Mouse (Mus musculus): ENCODE measurements at regions not wholly inside any gene's neighbourhood (a gene's known extent, or its start where the extent isn't known, plus 50 kb on each side); places are given as distances from the start of the nearest gene placed in this dataset.
A peak's percentile ranks its signal among the peaks of the same experiment; 100 is the strongest.

GRCm38 (mm10) chr13:110752746-110753145 is 357.9 kb downstream of the Plk2 start:
- H3K4me3 ChIP-seq (replicated peaks; ENCODE audit: low read length): no peak overlapping the region
- no peak for ATAC-seq (ENCODE audit: insufficient read depth, low FRiP score)
- WGBS: 81% methylated on average over 4 of the region's 4 CpGs
- H3K27ac ChIP-seq (ENCODE audit: low read length): no peak overlapping the region
- no peak overlapping the region for H3K9ac ChIP-seq (ENCODE audit: low read length)
- no peaks in the 10 kb centered on the region for H3K27me3 ChIP-seq (ENCODE audit: control insufficient read depth, insufficient read depth, low read length)
- H3K4me1 ChIP-seq (ENCODE audit: control insufficient read depth, insufficient read depth, low read length): no peaks in the 10 kb centered on the region
- no peaks in the 10 kb centered on the region for H3K36me3 ChIP-seq (ENCODE audit: control insufficient read depth, insufficient read depth, low read length)
- H3K4me2 ChIP-seq (ENCODE audit: low read depth, low read length): no peak overlapping the region
- no peaks in the 10 kb centered on the region for H3K9me3 ChIP-seq (replicated peaks; ENCODE audit: control insufficient read depth, low read length)

DNA sequence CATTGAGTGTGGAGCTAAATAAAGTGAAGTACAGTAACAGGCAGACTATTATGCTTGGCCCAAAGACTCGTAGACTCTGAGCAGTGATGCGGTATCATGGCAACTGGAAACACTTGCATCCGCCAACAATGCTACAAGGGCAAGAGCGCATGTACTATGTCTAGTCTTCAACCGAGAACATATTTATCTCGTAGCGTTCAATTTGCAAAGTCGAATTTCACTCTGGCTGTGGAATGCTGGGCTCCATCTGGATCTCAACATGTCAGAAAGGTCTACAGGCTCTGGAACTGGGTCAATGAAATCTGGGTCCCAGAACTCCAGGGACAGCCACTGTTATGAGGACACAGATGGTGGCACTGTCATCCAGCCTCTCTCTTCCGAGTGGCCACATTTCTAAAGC is 359.7 kb downstream of the Plk2 start:
- 84% methylated on average over 9 of the region's 9 CpGs for WGBS
- no peaks in the 10 kb centered on the region for H3K27me3 ChIP-seq (ENCODE audit: control insufficient read depth, insufficient read depth, low read length)
- H3K4me3 ChIP-seq (replicated peaks; ENCODE audit: low read length): no peak overlapping the region
- no peak for ATAC-seq (ENCODE audit: insufficient read depth, low FRiP score)
- no peaks in the 10 kb centered on the region for H3K36me3 ChIP-seq (ENCODE audit: control insufficient read depth, insufficient read depth, low read length)
- no peaks in the 10 kb centered on the region for H3K9me3 ChIP-seq (replicated peaks; ENCODE audit: control insufficient read depth, low read length)
- no peaks in the 10 kb centered on the region for H3K4me1 ChIP-seq (ENCODE audit: control insufficient read depth, insufficient read depth, low read length)
- no peak overlapping the region for H3K27ac ChIP-seq (ENCODE audit: low read length)
- no peak overlapping the region for H3K9ac ChIP-seq (ENCODE audit: low read length)
- H3K4me2 ChIP-seq (ENCODE audit: low read depth, low read length): no peak overlapping the region

GRCm38 (mm10) chr13:110756877-110757276 is 362.0 kb downstream of the Plk2 start:
- H3K4me2 ChIP-seq (ENCODE audit: low read depth, low read length): no peak overlapping the region
- no peak overlapping the region for H3K4me3 ChIP-seq (replicated peaks; ENCODE audit: low read length)
- no peak for ATAC-seq (ENCODE audit: insufficient read depth, low FRiP score)
- H3K9ac ChIP-seq (ENCODE audit: low read length): no peak overlapping the region
- no peaks in the 10 kb centered on the region for H3K9me3 ChIP-seq (replicated peaks; ENCODE audit: control insufficient read depth, low read length)
- no peak overlapping the region for H3K27ac ChIP-seq (ENCODE audit: low read length)
- H3K36me3 ChIP-seq (ENCODE audit: control insufficient read depth, insufficient read depth, low read length): no peaks in the 10 kb centered on the region
- H3K4me1 ChIP-seq (ENCODE audit: control insufficient read depth, insufficient read depth, low read length): no peaks in the 10 kb centered on the region
- WGBS: 55% methylated on average over 2 of the region's 2 CpGs
- no peaks in the 10 kb centered on the region for H3K27me3 ChIP-seq (ENCODE audit: control insufficient read depth, insufficient read depth, low read length)

DNA sequence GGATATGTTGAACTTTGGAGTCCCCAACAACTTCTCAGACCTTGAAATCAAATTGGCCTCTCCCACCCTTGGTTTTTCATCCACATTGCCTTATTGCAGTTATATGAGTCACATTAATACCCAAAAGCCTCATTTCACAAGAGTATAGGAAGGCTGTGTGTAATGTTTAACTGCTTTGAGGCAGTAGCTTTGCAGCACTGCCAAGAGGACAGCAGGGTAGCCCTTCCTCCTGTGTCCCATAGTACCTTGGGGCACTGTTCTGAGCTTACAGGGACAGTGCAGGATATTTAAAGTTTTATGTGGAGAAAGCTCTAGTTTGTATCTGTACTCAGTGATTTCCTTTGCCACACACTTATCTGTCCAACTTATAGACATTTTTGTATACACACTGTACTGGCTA is 374.4 kb downstream of the Plk2 start:
- ATAC-seq (ENCODE audit: insufficient read depth, low FRiP score): no peak
- Histone ChIP-seq H3K4me2 (ENCODE audit: low read depth, low read length) (no peak overlapping the region), H3K4me3 (replicated peaks; ENCODE audit: low read length) (no peak overlapping the region), H3K4me1 (ENCODE audit: control insufficient read depth, insufficient read depth, low read length) (no peaks in the 10 kb centered on the region), H3K27ac (ENCODE audit: low read length) (no peak overlapping the region), H3K27me3 (ENCODE audit: control insufficient read depth, insufficient read depth, low read length) (no peaks in the 10 kb centered on the region), H3K36me3 (ENCODE audit: control insufficient read depth, insufficient read depth, low read length) (no peaks in the 10 kb centered on the region), H3K9me3 (replicated peaks; ENCODE audit: control insufficient read depth, low read length) (no peaks in the 10 kb centered on the region), H3K9ac (ENCODE audit: low read length) (no peak overlapping the region)

- Histone ChIP-seq H3K9ac (ENCODE audit: low read length) (no peak overlapping the region), H3K4me2 (ENCODE audit: low read depth, low read length) (no peak overlapping the region), H3K36me3 (ENCODE audit: control insufficient read depth, insufficient read depth, low read length) (no peaks in the 10 kb centered on the region), H3K4me1 (ENCODE audit: control insufficient read depth, insufficient read depth, low read length) (no peaks in the 10 kb centered on the region), H3K4me3 (replicated peaks; ENCODE audit: low read length) (no peak overlapping the region), H3K9me3 (replicated peaks; ENCODE audit: control insufficient read depth, low read length) (no peaks in the 10 kb centered on the region), H3K27me3 (ENCODE audit: control insufficient read depth, insufficient read depth, low read length) (no peaks in the 10 kb centered on the region), H3K27ac (ENCODE audit: low read length) (no peak overlapping the region)
- ATAC-seq (ENCODE audit: insufficient read depth, low FRiP score): no peak
Observed at GRCm38 (mm10) chr13:110775251-110775650, 380.4 kb downstream of the Plk2 start.

DNA sequence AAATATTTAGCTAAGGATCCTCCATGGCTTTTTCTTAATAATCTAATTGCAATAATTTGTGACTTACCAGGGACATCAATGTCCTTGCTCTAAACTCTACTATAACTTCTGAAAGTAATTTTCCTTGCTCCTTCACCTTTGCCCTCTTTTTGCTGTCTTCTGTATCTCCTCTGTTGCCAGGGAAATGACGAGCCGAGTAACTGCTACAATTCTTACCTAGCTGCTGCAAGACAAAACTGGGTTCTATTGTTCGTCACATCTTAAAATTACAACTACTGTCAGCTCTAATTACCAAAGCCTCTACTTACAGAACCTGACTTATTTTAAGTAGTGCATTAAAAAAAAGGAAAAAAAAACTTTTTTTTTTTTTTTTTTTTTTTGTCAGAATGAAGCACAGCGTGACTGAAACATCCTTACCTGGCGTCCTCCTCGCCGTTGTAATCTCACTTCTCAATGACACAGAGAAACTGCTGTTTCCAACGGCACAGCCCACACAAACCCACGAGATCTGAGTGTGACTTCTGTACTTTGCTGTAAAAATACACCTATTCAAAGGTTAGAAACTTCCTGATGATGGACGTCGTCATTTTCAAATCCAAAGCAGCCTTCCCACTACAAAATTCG is 389.4 kb downstream of the Plk2 start:
- ATAC-seq (ENCODE audit: insufficient read depth, low FRiP score): no peak
- H3K4me3 ChIP-seq (replicated peaks; ENCODE audit: low read length): no peak overlapping the region
- H3K27ac ChIP-seq (ENCODE audit: low read length): no peak overlapping the region
- no peaks in the 10 kb centered on the region for H3K36me3 ChIP-seq (ENCODE audit: control insufficient read depth, insufficient read depth, low read length)
- no peak overlapping the region for H3K9ac ChIP-seq (ENCODE audit: low read length)
- no peaks in the 10 kb centered on the region for H3K4me1 ChIP-seq (ENCODE audit: control insufficient read depth, insufficient read depth, low read length)
- no peak overlapping the region for H3K4me2 ChIP-seq (ENCODE audit: low read depth, low read length)
- H3K27me3 ChIP-seq (ENCODE audit: control insufficient read depth, insufficient read depth, low read length): no peaks in the 10 kb centered on the region
- WGBS: 75% methylated on average over 12 of the region's 12 CpGs
- H3K9me3 ChIP-seq (replicated peaks; ENCODE audit: control insufficient read depth, low read length): no peaks in the 10 kb centered on the region

GRCm38 (mm10) chr13:110784822-110785221 is 390.0 kb downstream of the Plk2 start:
- Histone ChIP-seq H3K27ac (ENCODE audit: low read length) (no peak overlapping the region), H3K4me1 (ENCODE audit: control insufficient read depth, insufficient read depth, low read length) (no peaks in the 10 kb centered on the region), H3K36me3 (ENCODE audit: control insufficient read depth, insufficient read depth, low read length) (no peaks in the 10 kb centered on the region), H3K4me3 (replicated peaks; ENCODE audit: low read length) (no peak overlapping the region), H3K4me2 (ENCODE audit: low read depth, low read length) (no peak overlapping the region), H3K9ac (ENCODE audit: low read length) (no peak overlapping the region), H3K9me3 (replicated peaks; ENCODE audit: control insufficient read depth, low read length) (no peaks in the 10 kb centered on the region), H3K27me3 (ENCODE audit: control insufficient read depth, insufficient read depth, low read length) (no peaks in the 10 kb centered on the region)
- WGBS: 72% methylated on average over 5 of the region's 5 CpGs
- ATAC-seq (ENCODE audit: insufficient read depth, low FRiP score): no peak

DNA sequence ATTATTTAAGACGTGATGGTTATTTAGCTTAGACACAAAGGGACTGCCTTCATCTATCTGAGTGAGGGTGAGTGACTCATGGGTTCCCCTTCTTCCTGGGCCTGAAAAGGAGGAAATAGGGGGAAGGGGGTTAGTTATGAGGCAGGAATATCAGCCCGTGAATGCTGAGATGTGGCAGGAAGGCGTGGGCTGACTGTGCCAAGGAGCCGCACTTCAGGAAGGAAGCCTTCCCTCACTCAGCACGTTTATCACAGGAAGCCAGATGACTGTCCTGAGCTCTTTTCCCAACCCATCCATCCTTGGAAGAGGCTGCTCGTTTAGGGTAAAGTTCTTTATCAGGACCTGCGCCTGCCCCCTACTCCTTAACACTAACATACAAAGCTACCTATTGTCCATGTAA is 403.5 kb downstream of the Plk2 start:
- Histone ChIP-seq H3K4me2 (ENCODE audit: low read depth, low read length) (no peak overlapping the region), H3K9ac (ENCODE audit: low read length) (no peak overlapping the region), H3K4me3 (replicated peaks; ENCODE audit: low read length) (no peak overlapping the region), H3K27ac (ENCODE audit: low read length) (no peak overlapping the region), H3K36me3 (ENCODE audit: control insufficient read depth, insufficient read depth, low read length) (no peaks in the 10 kb centered on the region), H3K9me3 (replicated peaks; ENCODE audit: control insufficient read depth, low read length) (no peaks in the 10 kb centered on the region), H3K4me1 (ENCODE audit: control insufficient read depth, insufficient read depth, low read length) (no peaks in the 10 kb centered on the region), H3K27me3 (ENCODE audit: control insufficient read depth, insufficient read depth, low read length) (no peaks in the 10 kb centered on the region)
- ATAC-seq (ENCODE audit: insufficient read depth, low FRiP score): no peak
- 51% methylated on average over 7 of the region's 7 CpGs for WGBS

DNA sequence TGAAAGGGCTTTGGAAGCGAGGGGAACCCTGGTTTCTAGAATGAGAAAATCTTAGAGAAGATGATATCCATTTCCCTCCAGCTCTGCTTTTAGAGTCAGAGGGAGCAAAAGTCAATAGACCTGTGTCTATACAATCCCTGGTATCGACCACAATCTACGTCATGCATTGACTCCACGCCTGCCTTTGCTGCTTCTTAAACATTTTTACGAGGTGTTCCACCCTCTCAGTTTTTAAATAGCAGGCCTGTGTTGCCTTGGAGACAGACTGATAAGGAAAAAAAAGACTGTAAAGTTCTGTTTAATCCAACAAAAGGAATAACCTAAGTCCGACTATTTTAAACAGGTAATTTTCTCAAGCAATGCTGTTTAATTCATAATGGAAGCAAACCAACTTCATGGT is 408.0 kb downstream of the Plk2 start:
- Histone ChIP-seq H3K9ac (ENCODE audit: low read length) (no peak overlapping the region), H3K27ac (ENCODE audit: low read length) (no peak overlapping the region), H3K36me3 (ENCODE audit: control insufficient read depth, insufficient read depth, low read length) (no peaks in the 10 kb centered on the region), H3K4me3 (replicated peaks; ENCODE audit: low read length) (no peak overlapping the region), H3K27me3 (ENCODE audit: control insufficient read depth, insufficient read depth, low read length) (no peaks in the 10 kb centered on the region), H3K4me1 (ENCODE audit: control insufficient read depth, insufficient read depth, low read length) (no peaks in the 10 kb centered on the region), H3K4me2 (ENCODE audit: low read depth, low read length) (no peak overlapping the region), H3K9me3 (replicated peaks; ENCODE audit: control insufficient read depth, low read length) (no peaks in the 10 kb centered on the region)
- WGBS: 57% methylated on average over 6 of the region's 6 CpGs
- peak; percentile 47; the same call in 1 of the 2 replicates for ATAC-seq (ENCODE audit: insufficient read depth, low FRiP score)

GRCm38 (mm10) chr13:110812401-110812800 is 417.6 kb downstream of the Plk2 start:
- Histone ChIP-seq H3K9me3 (replicated peaks; ENCODE audit: control insufficient read depth, low read length) (no peaks in the 10 kb centered on the region), H3K4me1 (ENCODE audit: control insufficient read depth, insufficient read depth, low read length) (no peaks in the 10 kb centered on the region), H3K9ac (ENCODE audit: low read length) (no peak overlapping the region), H3K4me3 (replicated peaks; ENCODE audit: low read length) (no peak overlapping the region), H3K27ac (ENCODE audit: low read length) (no peak overlapping the region), H3K27me3 (ENCODE audit: control insufficient read depth, insufficient read depth, low read length) (no peaks in the 10 kb centered on the region), H3K4me2 (ENCODE audit: low read depth, low read length) (no peak overlapping the region), H3K36me3 (ENCODE audit: control insufficient read depth, insufficient read depth, low read length) (no peaks in the 10 kb centered on the region)
- 48% methylated on average over 6 of the region's 6 CpGs for WGBS
- no peak for ATAC-seq (ENCODE audit: insufficient read depth, low FRiP score)

Data from stomach, embryonic 16.5 days (tissue).